Mouse (Mus musculus): ENCODE measurements around the gene Tmem63c. TPM values are rescaled to one million over a fixed set of nuclear protein-coding genes. Genes with fewer than 3 reads are reported as not detected.
A peak's percentile ranks its signal among the peaks of the same experiment; 100 is the strongest.

Tmem63c gene
- total RNA-seq, 2 experiments from 2014 or later: 32.4 to 35.6 TPM

DNA sequence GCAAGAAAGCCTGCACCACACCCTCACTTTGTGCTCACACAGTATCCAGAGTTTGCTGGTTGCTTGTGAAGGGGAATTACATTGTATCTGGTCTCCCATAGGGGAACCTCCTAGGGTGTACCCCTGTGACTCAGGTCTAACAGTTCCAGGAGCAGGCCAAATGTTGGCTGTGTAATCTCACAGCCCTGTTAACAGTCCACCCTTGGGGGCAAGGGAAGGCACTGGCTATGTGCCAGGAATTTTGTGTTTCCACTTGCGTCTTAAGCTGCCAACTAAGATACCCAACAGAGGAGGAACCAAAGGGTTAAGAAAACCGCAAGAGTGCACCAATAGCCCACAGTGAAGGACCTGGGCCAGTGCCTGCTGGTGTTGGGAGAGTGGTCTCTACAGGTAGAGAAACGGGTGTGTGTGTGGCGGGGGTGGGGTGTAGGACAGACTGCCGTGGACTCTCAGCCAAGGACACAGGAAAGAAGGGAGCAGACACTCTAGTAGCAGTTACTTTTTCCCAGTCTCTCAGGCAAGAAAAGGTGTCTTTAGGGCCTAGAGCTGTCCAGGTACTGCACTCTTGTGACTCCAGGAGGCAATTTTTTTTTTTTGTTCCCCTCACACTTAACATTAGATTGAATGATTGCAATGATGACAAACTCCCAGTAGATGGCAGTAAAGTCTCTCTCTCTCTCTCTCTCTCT lies 20.8 kb upstream of the Tmem63c start:
- DNase-seq (ENCODE audit: extremely low spot score in 1 of 2, low spot score in 1 of 2): no peak

DNA sequence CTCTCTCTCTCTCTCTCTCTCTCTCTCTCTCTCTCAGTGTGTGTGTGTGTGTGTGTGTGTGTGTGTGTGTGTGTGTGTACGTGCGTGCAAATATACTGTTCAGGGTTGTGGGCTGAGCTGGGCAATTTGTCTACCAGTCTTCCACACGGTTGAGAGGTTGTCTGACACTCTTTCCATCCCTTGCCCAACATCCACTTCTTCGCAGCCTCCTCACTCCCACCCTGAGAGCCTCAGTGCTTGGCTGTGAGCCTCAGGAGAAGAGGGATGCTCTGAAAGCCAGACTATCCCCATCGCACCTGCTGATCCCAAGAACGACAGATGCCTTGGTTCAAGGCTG lies 20.3 kb upstream of the Tmem63c start:
- DNase-seq (ENCODE audit: extremely low spot score in 1 of 2, low spot score in 1 of 2): no peak

DNA sequence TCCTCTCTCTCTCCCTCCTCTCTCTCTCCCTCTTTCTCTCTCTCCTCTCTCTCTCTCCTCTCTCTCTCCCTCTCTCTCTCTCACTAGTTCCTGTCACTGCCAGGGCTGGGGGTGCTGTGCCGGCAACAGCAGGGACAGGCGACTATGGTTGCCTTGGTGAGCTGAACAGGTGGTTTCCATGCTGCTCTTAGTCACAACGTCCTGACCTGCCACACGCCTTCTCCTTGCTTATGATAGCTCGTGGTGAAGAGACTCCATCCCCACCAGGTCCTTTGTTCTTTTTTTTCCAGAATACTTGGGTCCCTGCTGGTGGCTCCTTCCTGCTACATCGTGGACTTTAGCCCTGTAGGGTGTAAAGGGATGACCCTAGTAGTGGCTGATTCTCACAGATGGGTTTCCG lies 18.9 kb upstream of the Tmem63c start:
- DNase-seq (ENCODE audit: extremely low spot score in 1 of 2, low spot score in 1 of 2): no peak

DNA sequence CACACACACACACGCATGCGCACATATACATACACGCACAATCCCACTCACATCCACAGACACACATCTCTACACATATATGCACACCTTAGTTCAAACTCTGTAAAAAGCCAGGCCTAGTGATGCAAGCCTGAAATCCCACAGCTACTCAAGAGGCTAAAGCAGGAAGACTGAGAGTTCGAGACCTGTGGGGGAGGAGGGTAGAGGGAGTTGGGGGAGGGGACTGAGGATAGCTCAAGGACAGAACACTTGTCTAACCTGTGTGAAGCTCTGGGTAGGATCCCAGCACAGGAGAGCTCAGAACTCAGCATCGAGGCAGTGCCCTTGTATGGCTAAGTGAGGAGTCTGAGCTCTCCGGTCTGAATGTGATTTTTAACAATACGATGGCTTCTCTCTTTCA lies 18.3 kb upstream of the Tmem63c start:
- no peak for DNase-seq (ENCODE audit: extremely low spot score in 1 of 2, low spot score in 1 of 2)

DNA sequence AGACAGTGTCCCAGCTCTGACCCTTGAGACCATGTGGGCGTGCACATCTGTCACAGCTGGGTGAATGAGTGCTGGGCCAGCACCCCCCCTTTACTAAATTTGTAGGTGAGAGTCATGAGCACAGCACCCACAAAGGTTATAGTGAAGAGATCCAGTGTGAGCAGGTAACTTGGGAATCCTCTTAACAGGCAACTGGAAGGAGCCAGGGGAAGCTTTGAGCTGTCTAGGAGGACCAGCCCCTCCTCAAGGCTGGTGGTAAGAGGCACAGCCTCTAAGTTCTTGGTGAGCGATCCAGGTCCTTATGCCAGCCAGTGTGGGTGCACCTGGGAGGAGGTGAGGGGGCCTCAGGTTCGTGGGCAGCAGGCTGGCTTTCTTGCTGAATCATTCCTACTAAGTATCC lies 17.5 kb upstream of the Tmem63c start:
- no peak for DNase-seq (ENCODE audit: extremely low spot score in 1 of 2, low spot score in 1 of 2)

DNA sequence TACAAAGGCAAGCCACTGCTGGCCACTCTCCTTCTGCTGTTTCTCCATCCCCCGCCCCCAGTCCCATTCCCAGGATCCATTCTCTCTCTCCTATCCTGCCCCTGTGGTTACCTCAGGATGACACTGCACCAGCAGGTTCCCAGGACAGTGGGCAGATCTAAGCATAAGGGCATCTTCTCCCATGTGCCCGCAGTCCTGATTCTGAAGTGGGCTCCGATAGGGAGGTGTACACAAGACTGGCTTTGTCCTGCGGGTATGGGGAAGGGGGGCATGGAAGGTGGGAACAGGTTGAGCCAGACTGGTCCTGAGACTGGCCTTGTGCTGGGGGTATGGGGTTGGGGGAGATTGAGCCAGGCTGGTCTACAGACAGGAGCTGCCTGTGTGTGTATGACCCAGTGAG lies 16.5 kb upstream of the Tmem63c start:
- no peak for DNase-seq (ENCODE audit: extremely low spot score in 1 of 2, low spot score in 1 of 2)

DNA sequence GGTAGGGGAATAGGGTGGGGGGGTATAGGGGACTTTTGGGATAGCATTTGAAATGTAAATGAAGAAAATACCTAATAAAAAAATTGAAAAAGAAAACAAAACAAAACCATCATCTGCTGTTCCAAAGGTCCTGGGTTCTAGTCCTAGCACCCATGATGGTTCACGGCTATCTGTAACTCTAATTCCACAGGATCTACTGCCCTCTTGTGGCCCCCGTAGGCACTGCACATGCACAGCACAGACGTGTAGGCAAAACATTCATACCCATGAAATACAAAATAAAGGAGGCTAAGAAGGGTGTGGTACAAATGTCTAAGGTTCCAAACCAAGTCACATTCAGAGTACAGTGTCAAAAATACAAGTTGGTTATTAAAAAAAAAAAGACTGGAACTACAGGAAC lies 4.1 kb upstream of the Tmem63c start:
- DNase-seq (ENCODE audit: extremely low spot score in 1 of 2, low spot score in 1 of 2): peak in 1 of 2 experiments; percentile 46

DNA sequence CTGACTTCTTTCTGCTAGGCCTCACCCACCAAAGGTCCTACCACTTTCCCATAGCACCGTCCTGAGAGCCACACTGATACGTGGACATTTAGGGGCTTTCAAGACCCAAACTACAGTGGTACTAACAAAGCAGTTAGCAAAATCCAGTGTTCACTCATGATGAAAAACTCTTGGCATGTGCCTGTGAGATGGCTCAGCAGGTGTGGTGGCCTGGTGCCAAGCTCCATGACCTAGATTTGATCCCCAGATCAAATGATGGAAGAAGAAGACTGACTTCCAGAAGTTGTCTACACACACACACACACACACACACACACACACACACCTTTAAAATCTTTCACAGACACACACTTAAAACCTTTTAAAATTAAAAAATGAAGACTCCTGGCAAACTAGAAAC lies 2.4 kb upstream of the Tmem63c start:
- no peak for DNase-seq (ENCODE audit: extremely low spot score in 1 of 2, low spot score in 1 of 2)

DNA sequence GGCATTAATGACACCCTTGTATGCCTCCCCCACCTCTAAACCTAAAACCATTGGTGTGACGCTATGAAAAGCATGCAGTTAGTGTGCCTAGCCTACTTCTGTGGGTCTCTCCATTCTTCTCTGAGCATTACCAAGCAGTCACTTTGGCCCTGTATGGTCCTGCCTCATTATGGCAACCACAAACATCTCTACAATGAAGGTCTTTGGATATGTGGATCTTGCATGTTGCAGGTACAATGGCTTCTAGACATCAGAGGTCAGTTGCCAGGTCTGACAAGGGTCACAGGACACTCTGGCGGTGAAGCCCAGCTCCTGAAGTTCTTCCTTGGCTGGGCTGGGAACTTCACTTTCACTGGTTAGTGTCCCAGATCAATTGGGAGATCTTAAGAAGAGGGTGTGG lies 866 bp downstream of the Tmem63c start:
- DNase-seq (ENCODE audit: extremely low spot score in 1 of 2, low spot score in 1 of 2): no peak

DNA sequence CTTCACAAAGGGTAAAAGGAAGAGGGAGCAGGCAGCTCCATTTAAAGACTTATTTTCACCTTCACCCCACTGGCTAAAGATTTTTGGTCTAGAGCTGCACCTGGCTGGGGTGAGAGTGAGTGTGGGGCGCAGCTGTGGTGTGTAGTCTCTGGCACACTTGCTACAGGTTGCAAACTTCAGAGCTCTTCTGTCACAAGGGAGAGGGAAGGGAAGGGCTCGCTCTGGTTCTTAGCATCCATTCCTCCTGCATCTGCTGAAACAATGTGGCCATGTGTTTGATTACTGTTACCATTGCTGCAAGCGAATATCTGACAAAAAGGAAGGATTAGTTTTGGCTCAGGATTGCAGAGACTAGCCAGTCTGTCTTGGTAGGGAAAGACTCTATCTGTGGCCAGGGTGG lies 2.3 kb downstream of the Tmem63c start:
- no peak for DNase-seq (ENCODE audit: extremely low spot score in 1 of 2, low spot score in 1 of 2)

DNA sequence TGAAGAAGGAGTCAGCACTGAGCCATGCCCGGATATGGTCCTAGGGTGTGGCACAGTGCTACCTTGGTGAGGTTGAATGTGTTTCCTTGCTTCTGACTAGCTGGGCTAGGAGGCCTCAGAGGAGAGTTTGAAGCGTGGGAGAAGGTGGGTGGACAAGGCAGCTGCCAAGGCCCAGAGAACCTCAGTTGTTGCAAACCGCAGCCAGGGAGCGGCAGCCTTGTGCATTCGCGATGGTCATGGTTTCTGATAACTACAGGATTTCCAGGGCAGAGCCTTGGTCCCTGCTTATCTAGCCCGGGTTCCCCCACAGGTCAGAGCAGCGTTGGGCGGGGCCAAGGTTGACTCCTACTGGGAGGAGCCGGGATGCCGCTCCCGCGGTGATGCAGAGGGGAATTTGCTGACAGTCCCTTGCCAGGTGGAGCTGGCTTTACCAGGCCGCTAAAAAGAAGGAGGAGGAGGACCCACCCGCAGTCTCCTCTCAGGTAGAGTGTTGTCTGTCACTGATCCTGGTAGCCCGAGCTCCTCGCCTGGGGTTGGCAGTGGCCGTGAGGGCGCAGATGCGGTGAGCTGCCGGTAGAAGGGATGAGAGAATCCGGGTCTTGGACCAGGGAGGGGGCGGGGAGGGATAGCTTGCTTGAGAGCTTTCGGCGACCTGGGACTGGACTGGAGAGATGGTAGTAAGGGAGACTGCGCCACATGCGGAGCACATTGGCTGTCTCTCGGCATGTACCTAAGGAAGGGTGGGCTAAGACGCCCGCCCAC lies 5.2 kb downstream of the Tmem63c start:
- peak; percentile 40 to 60 for DNase-seq (ENCODE audit: extremely low spot score in 1 of 2, low spot score in 1 of 2)

DNA sequence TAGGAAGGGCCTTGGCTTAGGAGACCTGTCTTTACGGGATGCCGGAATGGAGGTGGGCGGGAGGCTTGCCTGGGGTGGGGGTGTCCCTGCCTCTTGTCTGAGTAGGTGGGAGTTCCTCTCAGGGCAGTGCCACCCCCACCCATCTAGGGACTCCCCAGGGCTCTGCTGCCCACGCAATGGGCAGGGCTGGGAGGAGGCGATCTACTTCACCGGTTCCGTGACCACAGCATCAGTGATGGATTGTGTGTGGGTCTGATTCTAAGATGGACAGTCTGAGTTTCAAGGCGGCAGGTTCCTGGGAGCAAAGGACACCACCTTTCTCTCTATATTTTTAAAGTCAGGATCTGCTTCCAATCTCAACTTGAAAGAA lies 5.7 kb downstream of the Tmem63c start:
- DNase-seq (ENCODE audit: extremely low spot score in 1 of 2, low spot score in 1 of 2): no peak

DNA sequence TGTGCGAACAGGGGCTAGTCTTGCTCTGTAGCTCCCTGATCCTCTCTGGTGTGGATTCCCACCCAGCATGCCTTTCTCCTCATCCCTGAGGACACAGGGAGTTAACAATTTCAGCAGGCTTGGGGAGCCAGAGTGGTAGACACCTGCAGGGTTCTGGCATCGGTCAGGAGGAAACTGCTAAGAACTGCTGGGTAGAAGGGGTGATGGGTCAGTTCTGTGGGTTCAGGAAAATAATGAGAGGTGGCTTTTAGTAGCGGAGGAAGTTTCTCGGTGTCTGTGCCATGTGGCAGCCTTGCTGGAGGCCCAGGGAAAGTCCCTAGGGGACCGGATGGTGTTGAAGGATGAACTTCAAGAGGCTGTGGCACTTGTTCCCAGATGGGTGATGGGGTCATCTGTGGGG lies 6.3 kb downstream of the Tmem63c start:
- no peak for DNase-seq (ENCODE audit: extremely low spot score in 1 of 2, low spot score in 1 of 2)

DNA sequence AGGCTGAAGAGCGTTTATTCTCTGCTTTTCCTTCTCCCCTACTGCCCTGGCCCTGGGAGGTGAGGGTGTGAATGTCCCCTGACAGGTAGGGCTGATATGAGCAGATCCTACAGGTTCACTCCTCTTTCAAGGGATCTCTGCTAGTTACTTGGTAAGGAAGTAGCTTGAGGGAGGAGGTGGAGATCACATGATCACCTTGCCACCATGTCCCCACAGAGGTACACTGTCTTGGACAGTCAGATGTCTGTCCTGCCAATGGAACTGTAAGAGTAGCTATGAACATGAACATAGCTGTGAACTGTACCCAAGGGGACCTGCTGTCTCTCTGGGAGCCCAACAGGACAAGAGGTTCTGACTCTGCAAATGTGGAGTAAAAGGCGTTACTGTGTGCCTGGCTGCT lies 6.9 kb downstream of the Tmem63c start:
- no peak for DNase-seq (ENCODE audit: extremely low spot score in 1 of 2, low spot score in 1 of 2)

DNA sequence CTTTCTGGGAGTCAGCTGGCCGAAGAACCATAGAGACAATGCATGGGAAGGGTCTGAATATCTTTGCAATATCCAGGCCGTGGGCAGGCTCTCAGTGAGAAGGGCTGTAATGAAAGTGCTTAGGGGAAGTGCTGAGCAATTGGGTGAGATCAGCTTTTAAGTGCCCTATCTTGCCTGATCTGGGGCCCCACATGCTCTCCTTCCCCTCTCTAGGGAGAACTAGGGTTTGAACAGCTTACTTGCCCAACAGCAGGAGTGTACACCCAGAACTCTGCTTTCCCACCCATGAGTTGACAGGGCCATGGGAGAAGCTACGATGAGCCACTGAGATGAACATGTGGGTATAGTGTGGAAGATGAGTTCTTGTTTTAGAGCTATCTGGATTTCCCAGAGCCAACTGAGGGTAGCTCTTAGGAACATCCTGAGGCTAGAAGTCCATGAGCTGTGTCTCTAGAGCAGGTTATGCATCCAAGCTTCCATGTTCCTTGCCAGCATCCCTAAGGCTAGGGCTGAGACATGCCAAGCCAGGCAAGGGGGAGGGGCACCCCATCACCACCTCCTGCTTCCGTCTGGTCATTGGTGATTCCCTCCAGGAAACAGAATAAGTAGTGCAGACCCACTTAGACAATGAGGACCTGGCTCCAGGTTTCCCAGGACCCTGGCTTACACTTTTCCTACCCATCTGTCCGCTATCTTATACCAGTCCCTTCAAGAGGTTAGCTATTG lies 8.3 kb downstream of the Tmem63c start:
- no peak for DNase-seq (ENCODE audit: extremely low spot score in 1 of 2, low spot score in 1 of 2)

DNA sequence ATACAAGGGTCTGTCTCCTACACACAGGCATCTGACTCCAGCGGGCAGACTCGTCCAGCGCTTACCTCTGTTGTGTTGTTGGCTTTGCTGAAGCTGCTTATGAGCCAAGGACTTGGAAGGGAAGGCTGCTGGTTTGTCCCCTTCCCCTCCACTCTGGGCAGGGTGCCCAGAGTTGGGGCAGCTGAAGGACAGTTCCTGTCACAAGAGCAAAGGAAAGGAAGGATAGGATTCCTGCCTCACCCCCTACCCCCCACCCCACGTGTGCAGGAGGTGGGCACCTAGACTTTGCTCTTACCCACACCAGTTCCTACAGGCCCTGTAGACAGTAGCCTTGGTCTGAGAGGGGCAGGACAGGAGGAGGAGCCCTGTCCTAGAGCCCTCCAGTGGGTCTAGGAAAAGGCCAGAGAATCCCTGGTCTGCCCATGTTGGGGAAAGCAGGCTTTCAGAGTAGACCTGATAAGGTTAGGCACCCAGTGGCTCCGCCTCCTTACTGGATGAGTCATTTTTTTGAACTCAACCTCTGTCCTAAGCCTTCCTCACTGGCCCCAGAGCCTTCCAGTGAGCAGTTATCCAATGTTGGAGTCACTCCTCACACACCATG lies 10.1 kb downstream of the Tmem63c start:
- DNase-seq (ENCODE audit: extremely low spot score in 1 of 2, low spot score in 1 of 2): no peak

DNA sequence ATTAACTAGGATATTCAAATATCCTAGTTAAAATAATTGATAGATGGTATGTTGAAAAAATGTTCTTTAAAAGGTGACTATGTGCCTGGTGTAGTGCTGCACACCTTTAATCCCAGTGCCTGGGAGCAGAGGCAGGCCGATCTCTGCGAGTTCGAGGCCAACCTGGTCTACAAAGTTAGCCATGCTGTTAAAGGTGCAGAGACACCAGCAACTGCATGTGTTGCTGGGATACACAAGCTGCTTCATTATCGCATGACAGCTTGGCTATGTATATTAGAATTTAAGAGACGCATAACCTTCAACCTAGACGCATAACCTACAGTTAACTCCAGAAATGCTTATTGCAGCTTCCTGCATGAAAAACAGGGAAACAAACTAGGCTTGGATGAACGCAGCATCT lies 15.5 kb downstream of the Tmem63c start:
- DNase-seq (ENCODE audit: extremely low spot score in 1 of 2, low spot score in 1 of 2): no peak

DNA sequence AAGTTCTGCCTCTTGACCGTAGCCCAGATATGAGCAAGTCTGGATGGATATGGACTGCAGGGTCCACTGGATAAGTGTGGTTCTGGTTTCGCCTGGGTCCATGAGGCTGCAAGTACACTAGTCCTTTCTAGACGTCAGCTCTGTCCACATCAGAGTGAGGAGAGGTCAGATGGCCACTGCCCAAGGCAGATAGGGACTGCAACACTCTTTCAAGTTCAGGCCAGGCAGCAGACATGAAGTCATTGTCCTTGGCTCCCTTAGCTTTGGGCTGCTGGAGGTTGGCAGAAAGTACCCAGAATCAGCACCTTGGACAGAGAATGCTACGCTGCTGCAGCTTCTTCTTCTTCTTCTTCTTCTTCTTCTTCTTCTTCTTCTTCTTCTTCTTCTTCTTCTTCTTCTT lies 19.0 kb downstream of the Tmem63c start:
- DNase-seq (ENCODE audit: extremely low spot score in 1 of 2, low spot score in 1 of 2): no peak

DNA sequence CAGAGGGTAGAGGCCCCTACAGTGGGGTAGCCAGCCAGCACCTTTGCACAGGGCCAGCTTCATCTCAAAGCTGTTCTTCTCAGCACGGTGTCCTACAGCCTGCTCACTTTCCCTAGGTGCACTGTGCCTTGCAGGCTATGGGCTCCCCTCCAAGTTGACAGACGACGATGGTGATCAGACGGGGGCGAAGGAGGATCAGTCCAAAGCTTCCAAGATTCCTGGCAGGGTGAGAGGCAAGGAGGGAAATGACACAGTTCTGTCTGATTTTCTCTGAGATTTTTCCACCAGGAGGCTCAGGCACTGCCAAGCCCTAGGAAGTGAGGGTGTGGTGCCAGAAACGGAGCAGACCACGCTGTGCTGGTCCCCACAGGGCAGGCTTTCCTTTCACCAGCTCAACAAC lies 19.7 kb downstream of the Tmem63c start:
- DNase-seq (ENCODE audit: extremely low spot score in 1 of 2, low spot score in 1 of 2): no peak

DNA sequence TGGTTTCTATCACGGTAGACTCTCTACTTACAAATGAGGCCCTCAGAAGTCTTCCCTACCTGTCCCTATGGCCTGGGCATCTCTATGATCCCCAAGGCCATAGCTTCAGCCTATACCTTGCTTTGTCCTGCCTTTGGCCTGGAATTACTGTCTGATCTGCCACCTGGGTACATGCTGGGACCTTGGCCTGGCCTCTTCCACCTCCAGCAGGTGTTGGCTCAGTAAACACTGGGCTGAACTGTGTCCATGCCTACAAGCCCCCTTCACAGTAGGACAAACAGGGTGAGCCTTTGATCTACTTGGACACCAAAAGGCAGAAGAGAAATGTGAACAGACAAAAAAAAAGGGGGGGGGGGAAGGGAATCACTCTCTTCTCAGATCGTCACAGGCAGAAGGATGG lies 21.3 kb downstream of the Tmem63c start:
- DNase-seq (ENCODE audit: extremely low spot score in 1 of 2, low spot score in 1 of 2): no peak

DNA sequence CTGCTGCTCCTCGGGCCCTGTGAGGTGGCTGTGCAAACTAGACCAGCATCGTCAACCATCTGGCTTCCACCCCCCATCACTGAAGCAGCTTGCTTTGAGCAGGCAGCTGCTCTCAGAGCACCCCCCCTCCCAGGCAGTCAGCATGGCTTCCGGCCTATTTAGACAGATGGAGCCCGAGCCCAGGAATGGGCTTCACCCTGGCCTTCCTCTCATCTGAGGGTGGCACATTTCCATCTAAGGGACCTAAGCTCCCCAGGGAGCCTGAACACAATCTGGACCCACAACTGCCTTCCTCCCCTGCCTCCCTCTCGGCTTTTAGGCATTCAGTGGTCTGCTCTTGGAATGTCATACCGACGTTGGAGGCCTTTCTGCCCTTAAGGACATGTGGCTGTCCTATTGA lies 22.1 kb downstream of the Tmem63c start:
- DNase-seq (ENCODE audit: extremely low spot score in 1 of 2, low spot score in 1 of 2): peak; percentile 35 to 40

All from layer of hippocampus, postnatal 25 days (tissue).